Mouse (Mus musculus): ENCODE results near the gene Mat2b.

DNA sequence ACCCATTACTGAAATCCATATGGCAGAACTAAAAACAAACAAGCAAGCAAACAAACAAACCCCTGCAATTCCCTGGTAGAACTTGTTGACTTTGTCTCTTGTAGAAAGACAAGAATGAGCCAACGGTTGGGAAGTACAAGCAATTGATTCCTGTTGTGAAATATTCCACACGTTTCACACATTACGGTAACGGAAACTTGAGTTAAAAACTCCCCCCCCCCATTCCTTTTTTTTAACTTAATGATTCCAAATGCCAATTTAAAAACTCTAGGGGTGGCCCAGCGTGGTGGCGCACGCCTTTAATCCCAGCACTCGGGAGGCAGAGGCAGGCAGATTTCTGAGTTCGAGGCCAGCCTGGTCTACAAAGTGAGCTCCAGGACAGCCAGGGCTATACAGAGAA lies at the start of gene Mat2b:
- TF ChIP-seq POLR2A (IDR thresholded peaks at IDR 0.05; ENCODE audit: control insufficient read depth, low read depth, low read length) (no peak), CTCF (IDR thresholded peaks at IDR 0.05; ENCODE audit: control insufficient read depth, insufficient read depth, insufficient replicate concordance, low read depth, low read length) (no peak)
